Mouse (Mus musculus): ENCODE results near the gene Tmem41a. TPM values are rescaled to one million over a fixed set of nuclear protein-coding genes. Genes with fewer than 3 reads are reported as not detected.
A peak's percentile ranks its signal among the peaks of the same experiment; 100 is the strongest.
"Not testable (repeated sequence)": the region's sequence is repeated elsewhere in the genome, so short reads cannot be mapped to it uniquely, and the experiment has no call there.

The Tmem41a gene
- total RNA-seq (2021): 1 to 10 TPM; 3.9 to 4.6 TPM
- long read RNA-seq, experiment 1, partial matches to known transcripts: 0 of 2 reads
- long read RNA-seq, experiment 1, other reads (novel, unspliced or antisense): 0 of 2 reads
- long read RNA-seq, experiment 2, partial matches to known transcripts: 1 of 4 reads
- long read RNA-seq, experiment 2, other reads (novel, unspliced or antisense): 0 of 4 reads

GRCm38 (mm10) chr16:21946761-21947715 lies at the start of gene Tmem41a:
TSS of gene Tmem41a (minus strand) at chr16:21947552.
- peak; percentile 87 for DNase-seq (ENCODE audit: low spot score)

DNA sequence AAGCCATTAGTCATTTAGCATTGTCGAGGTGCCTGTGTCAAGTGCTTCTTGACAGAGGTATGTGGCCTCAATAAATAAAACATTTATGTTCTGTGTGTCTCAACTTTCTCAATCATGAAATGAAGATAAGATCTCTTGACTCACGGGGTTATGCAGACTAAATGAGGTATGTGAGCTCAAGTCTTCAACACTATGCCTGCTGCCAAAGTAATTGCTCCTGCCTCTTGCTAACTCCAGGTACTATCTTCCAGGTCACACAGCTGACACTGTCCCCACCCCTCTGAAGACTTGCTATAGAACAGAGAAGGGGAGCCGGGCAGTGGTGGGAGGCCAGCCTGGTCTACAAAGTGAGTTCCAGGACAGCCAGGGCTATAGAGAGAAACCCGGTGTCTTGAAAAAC lies 49.0 kb upstream of the Tmem41a start:
- no peak for DNase-seq (ENCODE audit: low spot score)

- no peak for DNase-seq (ENCODE audit: low spot score)
These were observed 48.0 kb upstream of the Tmem41a start, which contains the start of gene Liph for GRCm38 (mm10) chr16:21995304-21995703. TSS of gene Liph (minus strand) at chr16:21995663.

- DNase-seq (ENCODE audit: low spot score): no peak
These were observed 44.4 kb upstream of the Tmem41a start for GRCm38 (mm10) chr16:21991774-21992173.

GRCm38 (mm10) chr16:21990893-21991292 lies 43.5 kb upstream of the Tmem41a start:
- not testable (repeated sequence) for DNase-seq (ENCODE audit: low spot score)

DNA sequence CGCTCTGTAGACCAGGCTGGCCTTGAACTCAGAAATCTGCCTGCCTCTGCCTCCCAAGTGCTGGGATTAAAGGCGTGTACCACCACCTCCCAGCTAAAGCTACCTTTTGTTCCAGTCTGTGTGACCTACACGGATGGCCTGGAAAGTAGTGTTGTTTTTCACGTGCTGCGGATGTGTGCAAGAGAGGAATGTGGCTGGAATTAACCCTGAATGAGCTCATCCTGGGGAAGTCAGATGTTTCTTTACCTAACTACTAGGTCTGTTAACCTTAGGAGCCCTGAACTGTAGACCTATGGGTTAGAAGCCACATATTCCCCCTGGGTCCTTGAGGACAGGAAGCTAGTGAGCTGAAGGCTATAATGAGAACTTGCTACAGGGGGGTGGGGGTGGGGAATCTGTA lies 40.6 kb upstream of the Tmem41a start:
- DNase-seq (ENCODE audit: low spot score): no peak

- DNase-seq (ENCODE audit: low spot score): no peak
These were observed 38.8 kb upstream of the Tmem41a start for GRCm38 (mm10) chr16:21986191-21986590.

- DNase-seq (ENCODE audit: low spot score): no peak
These were observed 36.7 kb upstream of the Tmem41a start for GRCm38 (mm10) chr16:21984091-21984490.

DNA sequence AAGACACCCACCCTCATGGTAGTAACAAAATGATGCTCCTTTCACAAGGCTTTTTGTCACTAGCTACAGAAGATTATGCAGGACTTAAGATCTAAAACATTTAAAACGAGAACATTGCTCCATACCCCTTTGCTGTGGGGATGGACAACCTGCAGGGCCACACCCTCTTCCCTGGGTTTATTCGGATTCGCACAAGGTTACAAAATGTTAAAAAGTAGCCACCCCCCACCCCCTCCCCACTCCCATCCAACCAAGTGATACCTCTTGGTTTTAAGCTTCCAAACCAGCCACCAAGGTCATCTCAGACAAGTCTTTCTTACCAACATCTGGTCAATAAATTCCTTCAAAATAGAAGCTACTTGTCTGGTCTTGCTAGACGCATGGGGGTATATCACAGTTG lies 36.2 kb upstream of the Tmem41a start:
- no peak for DNase-seq (ENCODE audit: low spot score)

- no peak for DNase-seq (ENCODE audit: low spot score)
These were observed 35.8 kb upstream of the Tmem41a start for GRCm38 (mm10) chr16:21983146-21983545.

DNA sequence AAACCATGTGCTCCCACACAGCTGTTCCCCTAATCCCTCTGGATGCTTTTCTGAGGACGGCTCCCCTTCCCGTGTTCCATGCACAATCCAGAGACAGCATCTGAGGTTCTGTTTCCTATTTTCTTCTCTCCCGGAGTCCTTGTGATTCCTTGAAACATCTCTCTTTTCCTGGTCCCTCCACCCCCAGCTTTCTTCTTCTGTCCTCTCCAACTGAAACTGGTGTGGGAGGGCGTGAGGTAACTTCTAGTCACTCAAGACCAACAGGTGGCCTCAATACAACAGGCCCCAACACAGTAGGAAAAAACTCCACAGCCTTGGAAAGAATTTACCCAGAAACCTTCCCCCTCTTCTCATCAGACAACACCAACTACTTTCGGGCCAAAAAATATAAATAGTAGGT lies 30.0 kb upstream of the Tmem41a start:
- DNase-seq (ENCODE audit: low spot score): no peak

DNA sequence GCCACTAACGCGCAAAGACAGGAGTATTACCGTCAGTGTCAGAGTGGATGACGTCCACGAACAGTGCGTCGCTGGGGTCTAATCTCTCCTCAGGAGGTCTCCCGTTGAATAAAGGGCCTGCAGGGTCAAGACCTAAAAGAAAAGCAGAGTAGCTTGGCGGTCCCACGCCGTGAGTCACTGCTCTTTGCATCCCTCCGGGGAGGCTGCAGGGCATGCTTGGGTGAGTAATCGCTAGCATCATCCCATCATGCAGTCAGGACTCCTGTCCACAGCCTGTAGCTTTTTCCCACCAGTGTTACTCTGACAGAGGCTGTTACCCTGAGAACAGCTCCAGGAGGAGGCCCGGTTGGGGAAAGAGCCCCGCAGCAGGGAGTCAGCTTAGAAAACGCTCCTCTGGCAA lies 28.9 kb upstream of the Tmem41a start:
- no peak for DNase-seq (ENCODE audit: low spot score)

DNA sequence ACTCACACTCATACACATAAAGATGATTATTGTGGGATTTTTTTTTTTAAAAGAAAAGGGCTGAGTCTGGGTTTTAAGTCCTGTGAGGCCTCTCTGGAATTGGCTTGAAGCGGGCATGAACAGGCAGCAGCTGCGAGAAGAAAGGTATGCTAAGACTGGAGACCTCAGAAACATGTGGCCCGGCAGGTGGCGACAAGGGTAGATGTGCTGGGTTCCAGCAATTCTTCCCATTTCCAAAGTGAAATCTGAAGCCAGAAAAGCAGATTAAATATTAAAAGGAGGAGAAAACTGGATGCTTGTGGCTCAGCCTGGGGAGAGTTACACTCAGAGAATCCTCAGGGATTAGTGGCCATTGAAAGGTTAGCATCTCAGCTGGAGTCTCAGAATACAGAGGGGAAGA lies 24.1 kb upstream of the Tmem41a start:
- DNase-seq (ENCODE audit: low spot score): no peak

DNA sequence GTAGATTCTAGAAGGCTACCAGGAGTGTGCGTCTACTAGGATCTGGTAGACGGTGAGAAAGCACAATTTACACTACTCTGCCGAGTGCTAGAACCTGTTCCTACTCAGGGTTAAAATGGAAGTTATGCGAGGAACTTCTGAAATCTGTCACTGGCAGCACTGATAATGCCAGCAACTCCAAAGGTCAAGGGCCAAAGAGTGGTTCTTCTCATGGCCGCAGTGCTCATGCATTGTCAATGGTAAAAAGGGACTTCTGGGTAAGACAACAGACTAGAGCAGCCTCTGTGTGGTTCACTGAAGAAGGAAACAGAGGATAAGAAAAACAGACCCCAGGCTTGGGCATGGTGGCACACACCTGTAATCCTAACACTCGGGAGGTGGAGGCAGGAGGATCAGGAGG lies 23.2 kb upstream of the Tmem41a start:
- no peak for DNase-seq (ENCODE audit: low spot score)

DNA sequence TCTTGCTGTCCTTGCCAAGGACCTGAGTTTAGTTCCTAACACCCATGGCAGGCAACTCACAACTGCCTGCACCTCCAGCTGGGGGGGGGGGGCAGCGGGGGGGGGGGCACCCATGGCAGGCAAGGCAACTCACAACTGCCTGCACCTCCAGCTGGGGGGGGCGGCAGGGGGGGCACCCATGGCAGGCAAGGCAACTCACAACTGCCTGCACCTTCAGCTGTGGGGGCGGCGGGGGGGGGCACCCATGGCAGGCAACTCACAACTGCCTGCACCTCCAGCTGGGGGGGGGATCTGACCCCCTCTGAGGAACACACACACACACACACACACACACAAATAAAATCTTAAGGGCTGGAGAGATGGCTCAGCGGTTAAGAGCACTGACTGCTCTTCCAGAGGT lies 22.5 kb upstream of the Tmem41a start:
- DNase-seq (ENCODE audit: low spot score): no peak

GRCm38 (mm10) chr16:21965576-21965975 lies 18.2 kb upstream of the Tmem41a start:
- no peak for DNase-seq (ENCODE audit: low spot score)

- DNase-seq (ENCODE audit: low spot score): peak; percentile 19
These were observed 8.2 kb upstream of the Tmem41a start for GRCm38 (mm10) chr16:21955591-21955990.

- DNase-seq (ENCODE audit: low spot score): no peak
These were observed 18.9 kb downstream of the Tmem41a start for GRCm38 (mm10) chr16:21928471-21928870.

DNA sequence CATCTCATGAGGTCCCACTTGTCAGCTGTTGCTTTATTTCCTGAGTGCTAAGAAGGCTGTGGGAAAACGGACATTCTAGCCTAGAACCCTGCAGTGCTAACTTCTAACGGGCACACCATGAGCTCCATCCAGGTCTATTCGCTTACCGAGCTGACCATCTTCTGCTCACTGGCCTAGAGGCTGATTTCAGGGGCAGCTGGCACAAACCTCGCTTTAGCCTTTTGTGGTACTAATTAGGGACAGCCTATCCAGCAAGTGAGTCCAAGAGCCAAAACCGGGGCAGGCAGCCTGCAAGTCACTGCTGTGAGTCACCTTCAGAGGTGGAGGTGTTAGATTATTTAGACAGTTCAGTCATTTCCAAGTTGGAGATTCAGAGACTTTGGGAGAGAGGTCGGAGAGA lies 30.7 kb downstream of the Tmem41a start:
- no peak for DNase-seq (ENCODE audit: low spot score)

DNA sequence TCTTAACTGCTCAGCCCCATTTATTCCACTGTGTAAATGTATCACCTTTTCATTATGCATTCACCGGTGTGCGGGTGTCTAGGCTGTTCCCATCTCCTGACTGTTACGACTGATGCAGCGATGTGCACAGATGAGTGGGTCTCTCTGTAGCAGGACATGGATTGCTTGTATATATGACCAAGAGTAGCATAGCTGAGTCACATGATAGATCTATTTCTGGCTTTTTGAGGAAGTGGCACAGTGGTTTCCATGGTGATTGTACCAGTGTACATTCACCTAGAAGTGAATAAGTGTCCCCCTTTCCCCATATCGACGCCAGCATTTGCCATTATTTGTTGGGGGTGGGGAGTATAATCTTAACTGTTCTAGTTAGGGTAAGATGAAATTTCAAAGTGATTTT lies 34.0 kb downstream of the Tmem41a start:
- no peak for DNase-seq (ENCODE audit: low spot score)

GRCm38 (mm10) chr16:21908906-21909305 lies 38.4 kb downstream of the Tmem41a start:
- DNase-seq (ENCODE audit: low spot score): not testable (repeated sequence)

- no peak for DNase-seq (ENCODE audit: low spot score)
These were observed 40.5 kb downstream of the Tmem41a start for GRCm38 (mm10) chr16:21906902-21907301.

- DNase-seq (ENCODE audit: low spot score): no peak
These were observed 41.4 kb downstream of the Tmem41a start for GRCm38 (mm10) chr16:21905996-21906395.

Measured in gastrocnemius, adult 18-20 months (tissue).